Mouse (Mus musculus) liver, embryonic 12.5 days (tissue): ENCODE results near the gene Prl7b1. TPM values are rescaled to one million over a fixed set of nuclear protein-coding genes. Genes with fewer than 3 reads are reported as not detected.

Experiments
- ATAC-seq: fragments of 200-750 bp; cut with Nextera tagmentation; 2 replicates; pipeline ENCODE4 v1.8.0; 2017; ENCODE audit warnings: moderate number of reproducible peaks, mild to moderate bottlenecking, moderate library complexity
- H3K27ac ChIP-seq: fragments of 300-500 bp; sonication (generic); 2 replicates; pipeline ENCODE4 v1.5.1; 2016; ENCODE audit warnings: mild to moderate bottlenecking
- H3K27me3 ChIP-seq: fragments of 300-500 bp; sonication (generic); replicated peaks from 2 replicates; pipeline ENCODE4 v1.6.1; 2016; ENCODE audit warnings: mild to moderate bottlenecking, moderate library complexity
- H3K36me3 ChIP-seq: fragments of 300-500 bp; sonication (generic); 2 replicates; pipeline ENCODE4 v1.6.1; 2016; ENCODE audit warnings: mild to moderate bottlenecking, moderate library complexity
- H3K4me1 ChIP-seq: fragments of 300-500 bp; sonication (generic); 2 replicates; pipeline ENCODE4 v1.6.1; 2016
- H3K4me2 ChIP-seq: fragments of 300-500 bp; sonication (generic); 2 replicates; pipeline ENCODE4 v1.6.1; 2016; ENCODE audit warnings: mild to moderate bottlenecking, moderate library complexity
- H3K4me3 ChIP-seq: fragments of 300-500 bp; sonication (generic); 2 replicates; pipeline ENCODE4 v1.5.1; 2016; ENCODE audit warnings: mild to moderate bottlenecking, moderate library complexity
- H3K9ac ChIP-seq: fragments of 300-500 bp; sonication (generic); 2 replicates; pipeline ENCODE4 v1.6.1; 2016; ENCODE audit warnings: mild to moderate bottlenecking, moderate library complexity
- H3K9me3 ChIP-seq: fragments of 300-500 bp; sonication (generic); replicated peaks from 2 replicates; pipeline ENCODE4 v1.6.1; 2016; ENCODE audit warnings: mild to moderate bottlenecking, moderate library complexity
- WGBS: fragments of 180-500 bp; shearing (Covaris S2); methylation state at CpG from one replicate; pipeline ENCODE4 v1.1.7; 2016; ENCODE audit not compliant: insufficient replicate concordance; 5-methylcytosine and 5-hydroxymethylcytosine counted together
- polyA plus RNA-seq: library from polyadenylated mRNA; unstranded; fragments of >200 nt; fragmentation: Nextera tagmentation; extraction: Ambion mirVana; gene quantifications from 2 replicates; pipeline ENCODE4 v1.2.1, GENCODE M21; 2016

Gene Prl7b1
- not detected in 2 replicates for polyA plus RNA-seq

DNA sequence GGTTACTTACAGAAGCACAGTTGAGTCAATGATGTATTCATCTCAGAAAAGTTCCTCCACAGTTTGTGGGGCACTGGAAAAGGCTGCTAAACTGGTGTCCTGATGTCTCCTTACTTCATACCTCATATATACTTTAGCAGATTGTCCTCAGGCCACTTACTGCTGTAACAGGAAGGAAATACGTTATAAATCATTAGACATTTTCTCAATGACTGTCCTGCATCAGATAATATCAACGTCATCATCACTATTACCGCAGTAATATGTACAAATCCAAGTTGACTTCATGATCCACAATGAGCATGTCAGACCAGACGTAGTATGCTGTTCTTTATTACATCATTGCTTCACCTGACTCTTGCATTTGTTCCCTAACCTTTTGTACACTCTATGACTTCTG, at the start of gene Prl7b1:
Gene Prl7b1 (minus strand): TSS at position 101 of the 400 bp plus-strand sequence.
- H3K4me3 ChIP-seq: no peak within 1 kb of the TSS
- ATAC-seq: no peak
- H3K36me3 ChIP-seq: no peaks in the 10 kb centered on the region
- no peaks in the 10 kb centered on the region for H3K27me3 ChIP-seq
- H3K27ac ChIP-seq: no peak within 1 kb of the TSS
- no peak within 1 kb of the TSS for H3K4me2 ChIP-seq
- no peaks in the 10 kb centered on the region for H3K9me3 ChIP-seq
- 52% methylated on average over 4 of the region's 4 CpGs for WGBS
- no peak within 1 kb of the TSS for H3K9ac ChIP-seq
- H3K4me1 ChIP-seq: no peaks in the 10 kb centered on the region

DNA sequence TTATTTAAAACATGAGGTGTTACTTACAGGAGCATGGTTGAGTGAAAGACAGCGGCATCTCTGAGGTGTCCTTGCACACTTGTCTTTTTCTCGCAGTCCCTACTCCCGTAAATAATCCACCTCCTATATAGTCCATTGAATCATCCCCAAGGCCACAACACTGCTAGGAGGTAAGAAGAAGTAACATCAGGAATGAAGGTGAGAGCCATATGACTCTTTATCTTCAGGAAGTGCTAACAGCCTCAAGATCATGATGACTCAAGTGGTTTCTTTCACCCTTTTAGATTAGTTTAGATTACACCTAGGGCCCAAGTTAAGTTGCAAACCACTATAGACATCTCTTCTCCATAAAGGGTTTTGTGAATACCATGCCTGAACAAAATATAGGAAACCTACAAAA, 32.0 kb upstream of the Prl7b1 start, which contains the start of gene Prl7a1:
Gene Prl7a1 (minus strand): TSS at position 101 of the 400 bp plus-strand sequence.
- WGBS: 77% methylated on average over 3 of the region's 3 CpGs
- no peaks in the 10 kb centered on the region for H3K27me3 ChIP-seq
- ATAC-seq: no peak
- no peak within 1 kb of the TSS for H3K4me2 ChIP-seq
- H3K36me3 ChIP-seq: no peaks in the 10 kb centered on the region
- H3K9me3 ChIP-seq: no peaks in the 10 kb centered on the region
- H3K4me3 ChIP-seq: no peak within 1 kb of the TSS
- no peaks in the 10 kb centered on the region for H3K4me1 ChIP-seq
- no peak within 1 kb of the TSS for H3K9ac ChIP-seq
- no peak within 1 kb of the TSS for H3K27ac ChIP-seq

DNA sequence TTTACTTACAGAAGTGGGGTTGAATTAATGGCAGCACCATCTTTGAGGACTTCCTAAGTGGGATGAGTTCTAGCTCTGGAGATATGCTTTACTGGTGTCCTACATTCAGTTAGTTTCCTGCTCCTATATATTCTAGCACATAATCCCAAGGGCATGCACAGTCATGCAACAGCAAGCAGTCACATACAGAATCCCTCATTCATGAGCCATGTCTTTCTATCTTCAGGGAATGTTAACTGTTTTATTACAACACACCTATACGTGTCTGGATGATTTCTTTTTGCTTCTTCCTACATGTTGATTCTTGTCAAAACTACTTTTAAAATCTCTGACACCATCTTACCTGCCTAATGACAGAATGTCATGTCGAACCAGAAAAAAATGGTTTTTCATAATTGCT, 28.3 kb downstream of the Prl7b1 start, which contains the start of gene Prl8a1:
Gene Prl8a1 (minus strand): TSS at position 101 of the 400 bp plus-strand sequence.
- Histone ChIP-seq H3K9me3 (no peaks in the 10 kb centered on the region), H3K4me3 (no peak within 1 kb of the TSS), H3K4me2 (no peak within 1 kb of the TSS), H3K36me3 (no peaks in the 10 kb centered on the region), H3K4me1 (no peaks in the 10 kb centered on the region), H3K27me3 (no peaks in the 10 kb centered on the region), H3K27ac (no peak within 1 kb of the TSS), H3K9ac (no peak within 1 kb of the TSS)
- WGBS: 55% methylated on average over 2 of the region's 2 CpGs
- ATAC-seq: no peak

DNA sequence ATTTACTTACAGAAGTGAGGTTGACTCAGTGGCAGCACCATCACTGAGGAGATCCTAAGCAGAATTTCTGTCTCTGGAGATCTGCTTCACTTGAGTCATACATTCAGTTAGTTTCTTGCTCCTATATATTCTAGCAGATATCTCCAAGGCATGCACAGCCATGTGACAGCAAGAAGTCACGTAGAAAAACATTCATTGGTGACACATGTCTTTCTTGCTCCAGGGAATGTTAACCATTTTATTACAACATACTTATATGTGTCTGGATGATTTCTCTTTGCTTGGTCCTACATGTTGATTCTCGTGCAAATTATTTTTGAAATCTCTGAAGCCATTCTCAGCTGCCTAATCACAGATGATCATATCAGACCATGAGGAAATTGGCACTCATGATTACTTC, 45.9 kb downstream of the Prl7b1 start, which contains the start of gene Prl8a9:
Gene Prl8a9 (minus strand): TSS at position 101 of the 400 bp plus-strand sequence.
- Histone ChIP-seq H3K4me2 (no peak within 1 kb of the TSS), H3K27ac (no peak within 1 kb of the TSS), H3K4me3 (no peak within 1 kb of the TSS), H3K4me1 (no peaks in the 10 kb centered on the region), H3K27me3 (no peaks in the 10 kb centered on the region), H3K9ac (no peak within 1 kb of the TSS), H3K9me3 (no peaks in the 10 kb centered on the region), H3K36me3 (no peaks in the 10 kb centered on the region)
- ATAC-seq: no peak
- 61% methylated on average over 2 of the region's 2 CpGs for WGBS

DNA sequence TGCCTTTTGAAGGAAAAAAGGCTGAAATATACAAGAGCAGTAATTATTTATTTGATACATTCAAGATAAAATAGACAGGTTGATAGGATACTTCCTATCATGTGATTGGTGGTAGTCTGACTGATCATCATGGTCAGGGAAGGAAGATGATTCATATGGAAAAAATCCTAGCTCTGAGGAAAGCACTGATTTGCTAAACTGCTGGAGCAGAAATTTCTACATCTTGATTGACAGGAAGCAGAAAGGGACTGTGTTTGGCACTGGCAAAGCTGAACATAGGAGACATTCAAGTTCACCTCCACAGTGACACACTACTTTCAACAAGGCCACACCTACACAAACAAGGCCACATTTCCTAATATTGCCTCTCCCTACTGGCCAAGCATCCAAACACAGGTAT, 57.0 kb downstream of the Prl7b1 start:
- Histone ChIP-seq H3K4me2 (no peak overlapping the region), H3K9ac (no peak overlapping the region), H3K27me3 (no peaks in the 10 kb centered on the region), H3K4me1 (no peaks in the 10 kb centered on the region), H3K36me3 (no peaks in the 10 kb centered on the region), H3K9me3 (no peaks in the 10 kb centered on the region), H3K4me3 (no peak overlapping the region), H3K27ac (no peak overlapping the region)
- no peak for ATAC-seq

Other genes starting within 250 kb of the Prl7b1 start
- gene Prl2b1, start 219.7 kb downstream of the Prl7b1 start, polyA plus RNA-seq: not detected in 2 replicates
- not detected in 2 replicates for gene Prl8a6, start 171.9 kb downstream of the Prl7b1 start, polyA plus RNA-seq
- not detected in 2 replicates for gene Prl8a8, start 97.4 kb downstream of the Prl7b1 start, polyA plus RNA-seq
- not detected in 2 replicates for gene Prl8a9, start 46.0 kb downstream of the Prl7b1 start, polyA plus RNA-seq
- gene Prl8a1, start 28.4 kb downstream of the Prl7b1 start, polyA plus RNA-seq: not detected in 2 replicates
- gene Prl7a1, start 31.9 kb upstream of the Prl7b1 start, polyA plus RNA-seq: not detected in 2 replicates
- not detected in 2 replicates for gene Prl7a2, start 57.5 kb upstream of the Prl7b1 start, polyA plus RNA-seq
- gene Prl7d1, start 106.2 kb upstream of the Prl7b1 start, polyA plus RNA-seq: not detected in 2 replicates
- gene Prl7c1, start 170.2 kb upstream of the Prl7b1 start, polyA plus RNA-seq: not detected in 2 replicates
- not detected in 2 replicates for gene Prl2a1, start 191.1 kb upstream of the Prl7b1 start, polyA plus RNA-seq
- not detected in 2 replicates for gene Prl2c1, start 238.8 kb upstream of the Prl7b1 start, polyA plus RNA-seq